Mouse (Mus musculus) cerebellum, adult 9-11 months (tissue): Measurements from ENCODE around the gene Trpv2.
A peak's percentile ranks its signal among the peaks of the same experiment; 100 is the strongest.

Source experiments
- DNase-seq: peaks from one replicate; pipeline ENCODE4 v3.0.0; 2022

The Trpv2 gene

GRCm38 (mm10) chr11:62573959-62574702, at the start of gene Trpv2:
Gene Trpv2 (plus strand): TSS chr11:62574486.
- no peak for DNase-seq

- DNase-seq: no peak
Observed at GRCm38 (mm10) chr11:62537089-62537488, 37.2 kb upstream of the Trpv2 start.

GRCm38 (mm10) chr11:62537590-62537989, 36.7 kb upstream of the Trpv2 start:
- no peak for DNase-seq

- DNase-seq: peak; percentile 70
Observed at GRCm38 (mm10) chr11:62538321-62539088, 35.8 kb upstream of the Trpv2 start.

DNA sequence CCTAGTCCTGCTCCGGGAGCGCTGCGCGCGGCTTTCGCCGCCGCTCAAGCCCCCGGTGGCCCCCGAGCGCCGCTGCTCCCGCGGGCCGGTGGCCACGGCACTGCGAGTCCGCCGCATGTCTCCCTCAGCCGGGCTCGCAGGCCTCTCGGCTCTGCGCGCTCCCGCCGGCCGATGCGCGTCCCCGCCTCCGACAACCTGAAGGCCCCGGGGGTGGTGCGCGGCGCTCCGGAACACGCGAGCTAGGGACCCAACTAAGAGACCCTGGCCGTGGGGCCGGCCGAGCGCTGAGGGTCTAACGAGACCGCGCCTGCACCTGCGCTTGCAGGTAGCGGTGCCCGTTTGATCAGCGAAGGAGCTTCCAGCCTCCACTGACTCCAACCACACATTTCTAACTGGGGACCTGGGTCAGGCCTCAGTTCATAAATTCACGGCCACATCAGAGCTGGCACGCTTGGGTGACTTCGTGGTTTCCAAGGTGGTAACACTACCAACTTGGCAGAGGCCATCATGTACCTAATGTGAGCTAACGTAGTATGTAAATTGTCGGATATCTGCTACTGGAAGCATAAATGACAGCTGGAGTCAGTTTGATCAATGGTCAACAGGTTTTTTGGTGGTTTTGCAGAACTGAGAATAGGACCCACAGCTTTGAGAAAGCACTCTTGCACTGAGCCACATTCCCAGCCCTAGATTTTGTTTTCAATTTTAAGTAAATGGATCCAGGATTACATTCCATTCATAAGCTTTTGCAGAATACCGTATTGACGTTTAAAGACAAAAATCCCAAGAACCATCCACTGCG, 35.0 kb upstream of the Trpv2 start, which contains the start of gene Cenpv:
TSS of gene Cenpv (minus strand) at position 173 of the 802 bp plus-strand sequence.
- peak; percentile 83 for DNase-seq

- no peak for DNase-seq
Observed at GRCm38 (mm10) chr11:62540167-62540566, 34.1 kb upstream of the Trpv2 start.

DNA sequence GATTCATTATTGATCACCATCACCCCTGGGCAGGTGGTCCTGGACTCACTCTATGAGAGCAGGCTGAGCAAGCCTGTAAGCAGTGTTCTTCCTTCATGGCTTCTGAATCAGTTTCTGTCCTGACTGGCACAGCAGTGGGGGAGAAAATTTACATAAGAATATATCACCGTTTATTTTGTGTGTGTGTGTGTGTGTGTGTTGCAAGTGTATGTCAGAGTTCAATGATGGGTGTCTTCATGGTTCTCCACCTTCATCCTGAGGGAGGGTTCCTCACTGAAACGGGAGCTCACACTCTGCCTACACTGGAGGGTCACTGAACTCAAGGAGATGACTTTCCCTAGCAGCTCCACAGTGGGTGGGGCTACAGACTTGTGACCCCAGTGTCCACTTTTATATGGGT, 33.3 kb upstream of the Trpv2 start:
- peak; percentile 12 for DNase-seq

DNA sequence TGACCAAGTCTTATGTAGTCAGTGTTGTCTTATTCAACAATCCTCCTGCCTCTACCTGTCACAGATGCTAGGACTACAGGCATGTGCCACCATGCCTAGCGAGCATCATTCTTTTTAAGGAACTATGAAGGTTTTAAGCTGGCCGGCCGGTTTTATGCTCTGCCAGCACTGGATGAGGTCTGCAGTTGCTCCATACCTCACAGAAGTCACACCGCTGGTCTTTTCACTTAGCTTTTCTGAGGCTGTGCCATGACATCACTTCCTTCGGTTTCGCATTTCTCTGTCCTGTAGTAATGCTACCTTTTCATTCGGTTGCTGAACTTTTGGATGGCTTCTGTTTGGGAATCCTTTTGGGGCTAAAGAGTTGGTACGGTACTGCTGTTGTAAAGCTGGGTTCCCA, 32.7 kb upstream of the Trpv2 start:
- no peak for DNase-seq

- no peak for DNase-seq
Observed at GRCm38 (mm10) chr11:62543991-62544390, 30.3 kb upstream of the Trpv2 start.

- DNase-seq: peak; percentile 81
Observed at GRCm38 (mm10) chr11:62549782-62550181, 24.5 kb upstream of the Trpv2 start.

DNA sequence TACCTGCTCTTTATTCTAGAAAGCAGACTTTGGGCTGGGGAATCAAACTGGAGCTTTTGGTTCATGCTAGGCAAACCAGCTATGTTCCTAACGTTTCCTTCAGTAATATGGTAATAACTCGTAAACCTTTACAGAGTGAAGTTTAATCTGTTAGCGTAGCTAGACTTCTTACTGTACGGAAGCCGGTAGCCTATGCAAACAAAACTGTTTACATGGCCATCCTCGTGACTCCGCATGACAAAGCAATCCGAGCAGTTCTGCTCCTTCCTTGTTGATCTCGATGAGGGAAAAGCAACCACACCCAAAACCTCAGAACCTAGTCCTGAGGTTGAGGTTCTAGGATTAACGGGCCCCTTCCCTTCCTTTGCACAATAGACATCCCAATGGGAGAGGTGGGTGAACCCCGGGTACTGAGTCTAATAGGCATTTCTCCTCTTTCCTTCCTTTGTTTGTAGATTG, 24.0 kb upstream of the Trpv2 start:
- no peak for DNase-seq

DNA sequence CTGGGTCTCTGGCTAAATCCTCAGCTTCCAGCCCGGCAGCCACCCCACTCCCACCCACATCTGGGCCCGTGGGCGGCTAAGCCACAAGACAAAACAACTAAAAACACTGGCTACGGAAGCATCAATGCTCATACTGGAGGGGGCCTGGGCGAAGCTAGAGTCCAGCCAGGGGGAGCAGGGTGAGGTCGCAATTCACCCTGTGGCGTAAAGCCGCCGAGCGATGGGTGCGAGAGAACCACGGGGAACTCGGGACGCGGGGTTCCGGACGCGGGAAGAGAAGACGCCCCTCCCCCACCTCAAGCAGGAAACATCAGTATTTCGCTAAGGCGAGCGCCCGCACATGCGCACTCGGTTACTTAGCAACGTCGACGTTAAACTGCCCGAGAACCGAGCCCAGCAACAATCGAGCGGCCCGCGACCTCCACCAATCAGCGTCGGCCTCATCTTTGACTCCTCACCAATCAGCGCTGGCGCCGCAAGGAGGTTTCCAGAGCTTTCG, 23.5 kb upstream of the Trpv2 start, which contains the start of gene Ubb:
TSS of gene Ubb (plus strand) at position 445 of the 499 bp plus-strand sequence.
- DNase-seq: peak; percentile 100

GRCm38 (mm10) chr11:62551226-62552119, 22.8 kb upstream of the Trpv2 start:
- peak; percentile 91 for DNase-seq

- DNase-seq: no peak
Observed at GRCm38 (mm10) chr11:62553186-62553585, 21.1 kb upstream of the Trpv2 start.

- no peak for DNase-seq
Observed at GRCm38 (mm10) chr11:62553633-62554032, 20.7 kb upstream of the Trpv2 start.

DNA sequence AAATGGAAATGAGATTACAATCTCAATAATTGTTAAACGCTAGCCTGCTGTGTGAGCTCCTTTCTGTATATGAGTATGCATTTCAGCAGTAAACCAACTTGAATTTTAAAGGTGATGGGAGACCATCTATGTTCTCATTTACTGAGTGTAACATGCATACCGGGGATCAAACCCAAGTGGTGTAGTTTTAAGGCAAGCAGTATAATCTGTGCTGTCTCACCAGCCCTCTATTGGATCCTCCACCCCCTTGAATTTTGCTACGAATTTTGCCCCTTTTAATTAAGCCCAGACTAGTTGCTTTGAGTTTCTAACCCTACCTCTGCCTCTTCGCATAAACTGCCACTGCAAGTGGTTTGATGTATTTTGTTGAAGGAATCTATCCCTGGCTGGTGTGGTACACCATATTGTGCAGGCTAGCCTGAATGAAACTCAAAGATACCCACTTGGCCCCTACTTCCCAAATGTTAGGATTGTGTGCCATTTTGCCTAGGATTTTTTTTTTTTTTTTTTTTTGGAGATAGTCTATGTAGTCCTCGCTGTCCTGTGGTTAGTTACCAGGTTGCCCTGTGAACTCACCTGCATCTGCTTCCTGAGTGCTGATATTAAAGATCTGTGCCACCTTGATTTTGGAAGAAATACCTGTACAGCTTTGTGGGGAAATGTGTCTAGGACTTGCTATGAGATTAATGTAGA, 20.0 kb upstream of the Trpv2 start:
- no peak for DNase-seq

- peak; percentile 12 for DNase-seq
Observed at GRCm38 (mm10) chr11:62554934-62555517, 19.3 kb upstream of the Trpv2 start.

DNA sequence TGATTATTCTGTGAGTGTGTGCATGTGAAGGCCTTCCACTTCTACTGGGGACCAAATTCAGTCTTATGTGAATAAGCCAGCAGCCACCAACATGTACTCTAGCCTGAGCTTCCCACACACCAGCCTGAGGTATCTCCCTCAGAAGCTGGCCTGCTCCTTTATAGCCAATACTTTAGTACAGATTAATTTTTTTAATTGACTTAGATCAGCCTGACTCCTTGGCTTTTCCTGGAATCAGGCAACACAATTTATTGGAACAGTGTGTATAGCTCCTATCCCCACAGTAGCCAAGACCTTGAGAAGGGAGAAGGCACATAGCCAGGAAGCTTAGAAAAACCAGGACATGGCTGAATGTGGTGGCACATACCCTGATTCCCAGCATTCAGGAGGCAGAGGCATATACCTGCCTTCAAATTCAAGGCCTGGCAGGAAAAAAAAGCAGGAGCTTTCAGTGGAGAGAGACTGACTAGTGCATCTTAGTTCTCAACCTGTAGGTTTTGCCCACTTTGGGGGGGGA, 18.3 kb upstream of the Trpv2 start:
- DNase-seq: peak; percentile 25

DNA sequence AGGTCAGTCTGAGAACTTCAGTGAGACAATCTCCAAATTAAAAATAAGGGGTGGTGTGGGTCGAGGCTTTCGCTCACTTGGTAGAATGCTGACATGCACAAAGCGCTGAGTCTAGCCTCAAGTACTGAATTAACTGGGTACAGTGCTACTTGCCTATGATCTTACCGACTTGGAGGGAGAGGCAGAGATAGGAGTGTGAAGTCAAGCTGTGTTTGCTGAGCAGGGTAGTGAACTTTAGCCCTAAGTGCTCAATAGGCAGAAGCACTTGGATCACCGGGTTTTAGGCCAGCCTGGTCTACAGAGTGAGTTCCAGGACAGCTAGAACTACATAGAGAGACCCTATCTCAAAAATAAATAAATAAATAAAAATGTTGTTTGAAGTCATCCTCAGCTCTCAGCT, 17.1 kb upstream of the Trpv2 start:
- no peak for DNase-seq

DNA sequence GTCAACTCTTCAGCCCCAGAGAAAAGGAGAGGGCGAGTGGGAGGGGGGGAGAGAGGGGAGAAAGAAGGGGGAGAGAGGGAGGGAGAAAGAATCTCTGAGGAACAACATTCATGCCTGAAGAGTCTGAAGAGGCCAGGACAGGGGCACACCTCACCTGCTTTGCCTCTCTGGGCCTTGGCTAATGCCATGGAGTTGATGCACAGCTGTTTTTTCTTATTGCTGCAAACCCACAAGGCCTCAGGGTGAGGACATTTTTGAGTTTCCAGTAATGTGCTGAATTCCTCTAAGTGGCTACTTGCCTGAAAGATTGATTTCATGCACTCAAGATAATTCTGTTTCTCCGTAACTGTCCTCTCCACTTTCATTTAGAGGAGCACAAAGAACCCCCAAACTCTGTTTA, 16.1 kb upstream of the Trpv2 start:
- no peak for DNase-seq
